Mouse (Mus musculus): ENCODE data around the gene Etl4.

- TF ChIP-seq CTCF (IDR thresholded peaks at IDR 0.05; ENCODE audit: low read depth, low read length) (no peak), POLR2A (IDR thresholded peaks at IDR 0.05; ENCODE audit: extremely low read depth, insufficient read depth, low read length) (no peak)
Observed at GRCm38 (mm10) chr2:20642818-20643217, 733.2 kb downstream of the Etl4 start.
